Mouse (Mus musculus) forebrain, embryonic 10.5 days (tissue): ENCODE data around the gene Krtap13. TPM values are rescaled to one million over a fixed set of nuclear protein-coding genes. Genes with fewer than 3 reads are reported as not detected.

ENCODE experiments used
- DNase-seq: peaks from one replicate; pipeline ENCODE4 v3.0.0-alpha.2; 2017; ENCODE audit warnings: low spot score; ENCODE audit errors: extremely low spot score
- H3K27ac ChIP-seq: fragments of 300-500 bp; sonication (generic); 2 replicates; pipeline ENCODE4 v1.5.1; 2016; ENCODE audit warnings: mild to moderate bottlenecking
- H3K27me3 ChIP-seq: fragments of 300-500 bp; sonication (generic); 2 replicates; pipeline ENCODE4 v1.6.1; 2016; ENCODE audit warnings: mild to moderate bottlenecking; ENCODE audit not compliant: poor library complexity, severe bottlenecking
- H3K36me3 ChIP-seq: fragments of 300-500 bp; sonication (generic); replicated peaks from 2 replicates; pipeline ENCODE4 v1.6.1; 2016; ENCODE audit warnings: mild to moderate bottlenecking, moderate library complexity
- H3K4me1 ChIP-seq: fragments of 300-500 bp; sonication (generic); 2 replicates; pipeline ENCODE4 v1.6.1; 2016
- H3K4me3 ChIP-seq: fragments of 300-500 bp; sonication (generic); 2 replicates; pipeline ENCODE4 v1.5.1; 2016; ENCODE audit warnings: mild to moderate bottlenecking, moderate library complexity
- H3K9me3 ChIP-seq: fragments of 300-500 bp; sonication (generic); 2 replicates; pipeline ENCODE4 v1.6.1; 2016; ENCODE audit warnings: mild to moderate bottlenecking, moderate library complexity
- WGBS: fragments of 180-500 bp; shearing (Covaris S2); methylation state at CpG from one replicate; pipeline ENCODE4 v1.1.7; 2016; 5-methylcytosine and 5-hydroxymethylcytosine counted together
- polyA plus RNA-seq: library from polyadenylated mRNA; unstranded; fragments of >200 nt; fragmentation: Nextera tagmentation; extraction: Ambion mirVana; gene quantifications from 2 replicates; pipeline ENCODE4 v1.2.1, GENCODE M21; 2016

Krtap13 gene
- polyA plus RNA-seq, 1 experiment from 2014 or later, result not detected

DNA sequence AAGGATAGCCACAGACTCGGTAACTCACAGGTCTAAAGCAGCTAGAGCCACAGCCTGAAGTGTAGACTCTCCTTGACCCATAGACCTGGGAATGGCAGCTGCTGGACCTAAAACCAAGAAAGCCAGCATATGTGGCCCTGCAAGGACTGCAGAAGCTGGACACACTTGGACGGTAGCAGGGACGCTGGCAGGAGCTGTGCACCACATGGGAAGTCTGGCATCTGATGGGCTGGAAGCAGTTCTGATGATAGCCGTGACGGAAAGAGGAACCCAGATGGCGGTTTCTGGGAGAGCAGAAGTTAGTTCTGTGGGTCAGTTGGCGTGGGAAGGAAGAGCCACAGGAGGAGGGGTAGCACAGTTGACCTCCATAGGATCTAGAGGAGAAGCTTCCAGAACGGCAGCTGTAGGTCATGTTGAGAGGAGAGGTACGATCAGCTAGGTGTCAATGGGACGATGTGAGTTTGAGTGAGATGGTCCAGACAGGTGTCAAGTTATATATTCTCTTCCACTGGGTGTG is 43.9 kb downstream of the Krtap13 start, which contains the start of gene 2310061N02Rik:
2310061N02Rik (minus strand) TSS at position 467 of the 517 bp plus-strand sequence.
- no peaks in the 10 kb centered on the region for H3K9me3 ChIP-seq
- 93% methylated on average over 10 of the region's 10 CpGs for WGBS
- no peaks in the 10 kb centered on the region for H3K27me3 ChIP-seq
- H3K27ac ChIP-seq, result no peak within 1 kb of the TSS
- H3K4me3 ChIP-seq, result no peak within 1 kb of the TSS
- H3K4me1 ChIP-seq, result no peaks in the 10 kb centered on the region
- no peak for DNase-seq
- no peaks in the 10 kb centered on the region for H3K36me3 ChIP-seq

- Histone ChIP-seq H3K9me3 (no peaks in the 10 kb centered on the region), H3K27me3 (no peaks in the 10 kb centered on the region), H3K27ac (no peak overlapping the region), H3K4me3 (no peak overlapping the region), H3K4me1 (no peaks in the 10 kb centered on the region), H3K36me3 (no peaks in the 10 kb centered on the region)
- DNase-seq, result no peak
- 60% methylated on average over 4 of the region's 4 CpGs for WGBS
Observed at GRCm38 (mm10) chr16:88701072-88701864, 50.2 kb downstream of the Krtap13 start.

Other genes with a start within 250 kb of the Krtap13 start
- not detected in 2 replicates for gene Cldn17, start 244.7 kb downstream of the Krtap13 start, polyA plus RNA-seq
- 1.4 TPM in 2 replicates for gene Cldn8, start 188.5 kb downstream of the Krtap13 start, polyA plus RNA-seq
- gene Krtap24-1, start 139.4 kb downstream of the Krtap13 start, polyA plus RNA-seq, result not detected in 2 replicates
- gene 2310079G19Rik, start 124.0 kb downstream of the Krtap13 start, polyA plus RNA-seq, result not detected in 2 replicates
- gene Krtap26-1, start 103.8 kb downstream of the Krtap13 start, polyA plus RNA-seq, result not detected in 2 replicates
- gene Krtap27-1, start 80.0 kb downstream of the Krtap13 start, polyA plus RNA-seq, result not detected in 2 replicates
- gene 2310061N02Rik, start 43.7 kb downstream of the Krtap13 start, polyA plus RNA-seq, result not detected in 2 replicates
- not detected in 2 replicates for gene Krtap13-1, start 22.8 kb downstream of the Krtap13 start, polyA plus RNA-seq
- not detected in 2 replicates for gene 2310034C09Rik, start 7.2 kb upstream of the Krtap13 start, polyA plus RNA-seq
- gene 2310057N15Rik, start 22.6 kb upstream of the Krtap13 start, polyA plus RNA-seq, result not detected in 2 replicates
- not detected in 2 replicates for gene Gm5965, start 26.3 kb upstream of the Krtap13 start, polyA plus RNA-seq
- not detected in 2 replicates for gene Gm20741, start 60.6 kb upstream of the Krtap13 start, polyA plus RNA-seq
- gene Krtap15, start 68.6 kb upstream of the Krtap13 start, polyA plus RNA-seq, result not detected in 2 replicates
- gene Krtap14, start 74.5 kb upstream of the Krtap13 start, polyA plus RNA-seq, result not detected in 2 replicates
- gene Krtap19-1, start 117.8 kb upstream of the Krtap13 start, polyA plus RNA-seq, result not detected in 2 replicates
- gene Krtap19-2, start 122.6 kb upstream of the Krtap13 start, polyA plus RNA-seq, result not detected in 2 replicates
- gene Krtap19-3, start 126.4 kb upstream of the Krtap13 start, polyA plus RNA-seq, result not detected in 2 replicates
- not detected in 2 replicates for gene Krtap19-4, start 133.5 kb upstream of the Krtap13 start, polyA plus RNA-seq
- not detected in 2 replicates for gene Krtap19-5, start 144.8 kb upstream of the Krtap13 start, polyA plus RNA-seq
- not detected in 2 replicates for gene Krtap19-9b, start 180.6 kb upstream of the Krtap13 start, polyA plus RNA-seq
- gene Krtap16-3, start 211.2 kb upstream of the Krtap13 start, polyA plus RNA-seq, result not detected in 2 replicates